Mouse (Mus musculus): ENCODE measurements around the gene Taz. TPM values are rescaled to one million over a fixed set of nuclear protein-coding genes. Genes with fewer than 3 reads are reported as not detected.

The Taz gene
- polyA plus RNA-seq, 1 experiment from 2014 or later: 86.0 TPM

DNA sequence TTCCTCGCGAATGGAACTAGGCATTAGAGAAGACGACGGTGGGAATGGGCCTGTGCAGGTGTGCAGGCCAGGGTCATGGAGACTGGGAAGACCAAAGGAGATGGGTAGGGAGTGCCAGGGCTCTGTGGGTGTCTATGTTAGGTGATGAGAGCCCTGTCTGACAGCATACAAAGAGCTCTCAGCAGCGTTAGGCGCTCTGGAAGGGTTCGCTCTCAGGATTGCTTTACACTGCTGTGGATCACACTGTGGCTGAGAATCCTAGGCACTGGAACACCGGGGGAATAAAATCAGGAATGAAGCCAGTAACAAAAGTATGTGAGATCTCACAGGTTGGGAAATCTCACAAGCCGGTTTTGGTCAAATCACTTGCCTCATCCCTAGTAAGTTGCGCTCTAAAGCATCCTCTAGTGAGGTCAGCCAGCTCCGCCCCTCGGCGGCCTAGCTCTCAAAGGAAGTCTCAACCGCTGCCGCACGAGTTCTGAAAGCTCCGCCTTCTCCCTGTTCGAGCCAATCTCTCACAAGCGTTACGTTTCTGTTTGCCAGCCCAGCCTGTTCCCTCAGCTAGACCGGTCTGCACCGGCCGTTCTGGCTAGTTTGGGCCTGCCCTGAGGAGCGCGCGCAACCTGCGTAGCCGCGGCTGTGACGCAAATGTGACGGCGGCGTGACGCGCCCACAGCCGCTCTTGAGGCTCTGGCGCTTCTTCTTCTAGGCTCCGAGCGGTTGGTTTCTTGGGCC lies 27.4 kb upstream of the Taz start, which contains the start of gene Emd:
Emd (plus strand) TSS at position 535 of the 735 bp plus-strand sequence.
- Histone ChIP-seq H3K36me3 (0 out of 2 replicates have a peak, but pooled peaks cover 25% of the 10 kb centered on the region), H3K27me3 (no peaks in the 10 kb centered on the region), H3K27ac (replicated peaks) (peak within 1 kb of the TSS; percentile 93), H3K4me1 (replicated peaks) (peaks cover 7% of the 10 kb centered on the region), H3K4me2 (peak within 1 kb of the TSS; percentile 70), H3K9me3 (no peaks in the 10 kb centered on the region), H3K9ac (peak within 1 kb of the TSS; percentile 81), H3K4me3 (peak within 1 kb of the TSS; percentile 56)
- 29% methylated on average over 39 of the region's 39 CpGs for WGBS
- peak; percentile 98 for ATAC-seq (ENCODE audit: low read depth)

GRCm38 (mm10) chrX:74254888-74255565 lies 26.7 kb upstream of the Taz start:
- Histone ChIP-seq H3K4me2 (peak overlapping the region; percentile 70), H3K36me3 (0 out of 2 replicates have a peak, but pooled peaks cover 25% of the 10 kb centered on the region), H3K4me1 (replicated peaks) (peaks cover 6% of the 10 kb centered on the region), H3K9ac (peak overlapping the region; percentile 81), H3K9me3 (no peaks in the 10 kb centered on the region), H3K27ac (replicated peaks) (peak overlapping the region; percentile 93), H3K4me3 (peak overlapping the region; percentile 56), H3K27me3 (no peaks in the 10 kb centered on the region)
- ATAC-seq (ENCODE audit: low read depth): peak; percentile 75
- WGBS: 30% methylated on average over 31 of the region's 31 CpGs

DNA sequence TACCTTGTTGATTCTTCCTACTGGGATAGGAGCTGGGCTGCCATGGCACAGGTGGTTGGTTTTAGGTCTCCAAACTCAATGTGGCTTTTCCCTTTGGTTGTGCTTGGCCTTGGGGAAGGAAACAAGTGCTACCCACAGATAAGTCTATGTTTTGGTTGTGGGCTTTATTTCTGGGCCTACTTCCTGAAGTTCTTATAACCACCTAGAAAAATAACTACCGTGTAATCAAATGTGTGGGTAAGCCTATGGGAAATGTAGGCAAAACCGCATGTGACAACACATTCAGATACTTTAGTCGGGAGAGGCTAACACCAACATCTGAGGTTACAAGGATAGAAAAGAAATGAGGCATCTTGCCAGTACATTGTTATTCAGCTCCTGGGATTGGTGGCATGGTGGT lies 24.0 kb upstream of the Taz start:
- no peak overlapping the region for H3K27ac ChIP-seq (replicated peaks)
- 91% methylated on average over 3 of the region's 3 CpGs for WGBS
- H3K4me1 ChIP-seq (replicated peaks): peaks cover 6% of the 10 kb centered on the region
- 0 out of 2 replicates have a peak, but pooled peaks cover 25% of the 10 kb centered on the region for H3K36me3 ChIP-seq
- H3K4me2 ChIP-seq: no peak overlapping the region
- H3K4me3 ChIP-seq: no peak overlapping the region
- no peak for ATAC-seq (ENCODE audit: low read depth)
- H3K9me3 ChIP-seq: no peaks in the 10 kb centered on the region
- H3K9ac ChIP-seq: no peak overlapping the region
- no peaks in the 10 kb centered on the region for H3K27me3 ChIP-seq

- Histone ChIP-seq H3K4me2 (peak overlapping the region; percentile 56), H3K4me1 (replicated peaks) (peaks cover 16% of the 10 kb centered on the region), H3K9me3 (no peaks in the 10 kb centered on the region), H3K27ac (replicated peaks) (peak overlapping the region; percentile 96), H3K27me3 (no peaks in the 10 kb centered on the region), H3K9ac (peak overlapping the region; percentile 68), H3K4me3 (peak overlapping the region; percentile 62), H3K36me3 (peaks cover 12% of the 10 kb centered on the region)
- ATAC-seq (ENCODE audit: low read depth): peak; percentile 21
- WGBS: 19% methylated on average over 3 of the region's 3 CpGs
These were observed 12.0 kb upstream of the Taz start for GRCm38 (mm10) chrX:74269736-74270061.

- Histone ChIP-seq H3K4me1 (replicated peaks) (peaks cover 16% of the 10 kb centered on the region), H3K9me3 (no peaks in the 10 kb centered on the region)
- WGBS: 22% methylated on average over 42 of the region's 42 CpGs
These were observed 11.4 kb upstream of the Taz start, which contains the start of gene Rpl10 for GRCm38 (mm10) chrX:74270062-74270901. Gene Rpl10, plus strand, starts transcription at chrX:74270812.

GRCm38 (mm10) chrX:74270902-74271551 lies 10.7 kb upstream of the Taz start:
- 0 out of 2 replicates have a peak, but pooled peaks have one; percentile 0 for ATAC-seq (ENCODE audit: low read depth)
- peak overlapping the region; percentile 56 for H3K27ac ChIP-seq (replicated peaks)

More at GRCm38 (mm10) chrX:74270062-74270901, 11.4 kb upstream of the Taz start, which contains the start of gene Rpl10:
- peak; percentile 96 for ATAC-seq (ENCODE audit: low read depth)
- Histone ChIP-seq H3K4me3 (peak within 1 kb of the TSS; percentile 62), H3K9ac (peak within 1 kb of the TSS; percentile 82), H3K36me3 (peaks cover 12% of the 10 kb centered on the region), H3K27ac (replicated peaks) (peak within 1 kb of the TSS; percentile 96), H3K27me3 (no peaks in the 10 kb centered on the region), H3K4me2 (peak within 1 kb of the TSS; percentile 68)

GRCm38 (mm10) chrX:74273422-74274322 lies 8.0 kb upstream of the Taz start:
- Histone ChIP-seq H3K36me3 (peaks cover 12% of the 10 kb centered on the region), H3K27me3 (no peaks in the 10 kb centered on the region), H3K4me3 (no peak overlapping the region), H3K9me3 (no peaks in the 10 kb centered on the region), H3K27ac (replicated peaks) (no peak overlapping the region), H3K4me1 (replicated peaks) (peaks cover 16% of the 10 kb centered on the region), H3K9ac (no peak overlapping the region), H3K4me2 (no peak overlapping the region)
- no peak for ATAC-seq (ENCODE audit: low read depth)
- WGBS: 29% methylated on average over 10 of the region's 10 CpGs

More at GRCm38 (mm10) chrX:74270902-74271551, 10.7 kb upstream of the Taz start:
- peak overlapping the region; percentile 62 for H3K4me3 ChIP-seq
- WGBS: 22% methylated on average over 27 of the region's 27 CpGs
- peak overlapping the region; percentile 68 for H3K4me2 ChIP-seq
- H3K4me1 ChIP-seq (replicated peaks): peaks cover 16% of the 10 kb centered on the region
- H3K9ac ChIP-seq: peak overlapping the region; percentile 82
- H3K9me3 ChIP-seq: no peaks in the 10 kb centered on the region
- H3K27me3 ChIP-seq: no peaks in the 10 kb centered on the region
- peaks cover 12% of the 10 kb centered on the region for H3K36me3 ChIP-seq

- Histone ChIP-seq H3K27ac (replicated peaks) (no peak overlapping the region), H3K9ac (no peak overlapping the region), H3K4me3 (no peak overlapping the region), H3K4me2 (no peak overlapping the region), H3K36me3 (0 out of 2 replicates have a peak, but pooled peaks cover 3% of the 10 kb centered on the region), H3K27me3 (no peaks in the 10 kb centered on the region), H3K9me3 (no peaks in the 10 kb centered on the region), H3K4me1 (replicated peaks) (0 out of 2 replicates have a peak, but pooled peaks cover 10% of the 10 kb centered on the region)
- 73% methylated on average over 8 of the region's 8 CpGs for WGBS
- ATAC-seq (ENCODE audit: low read depth): no peak
These were observed 3.8 kb upstream of the Taz start for GRCm38 (mm10) chrX:74277916-74278315.

DNA sequence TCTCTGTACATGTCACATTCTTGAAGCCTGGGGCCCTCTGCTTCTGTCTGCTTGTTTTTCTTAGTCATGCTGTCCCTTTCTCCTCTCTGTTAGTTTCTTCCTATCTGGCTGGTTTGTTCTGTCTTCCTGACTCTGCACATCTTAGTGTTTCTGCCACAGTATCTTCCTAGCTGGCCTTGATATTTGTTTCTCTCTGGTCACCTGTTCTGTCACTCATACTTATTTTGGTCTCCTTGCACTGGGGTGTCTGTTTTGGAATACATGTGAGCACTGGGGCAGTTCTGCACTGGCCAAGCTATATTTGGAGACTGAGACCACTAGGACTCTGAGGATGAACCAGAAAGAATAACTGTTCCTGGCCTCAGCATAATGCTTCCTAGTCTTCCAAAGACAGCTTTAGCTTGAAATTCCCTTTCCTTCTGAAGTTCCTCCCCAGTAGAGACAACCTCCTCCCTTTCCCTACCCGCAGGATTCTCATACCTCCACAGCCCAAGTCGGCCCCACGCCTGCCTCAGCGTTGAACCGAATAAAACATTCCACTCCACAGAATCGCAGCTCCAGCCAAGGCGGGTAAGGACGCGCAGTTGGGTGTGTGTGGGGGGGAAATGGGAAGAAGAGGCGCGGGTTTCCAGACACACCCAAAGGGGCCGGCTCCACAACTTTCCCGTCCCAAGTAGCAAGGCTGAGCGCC lies 526 bp upstream of the Taz start:
- no peaks in the 10 kb centered on the region for H3K9me3 ChIP-seq
- no peak; the same call in 1 of the 2 replicates for ATAC-seq (ENCODE audit: low read depth)
- no peaks in the 10 kb centered on the region for H3K27me3 ChIP-seq
- H3K4me1 ChIP-seq (replicated peaks): peaks cover 21% of the 10 kb centered on the region
- 14% methylated on average over 14 of the region's 14 CpGs for WGBS
- no peaks in the 10 kb centered on the region for H3K36me3 ChIP-seq
- peak overlapping the region; percentile 83 for H3K9ac ChIP-seq
- H3K27ac ChIP-seq (replicated peaks): peak overlapping the region; percentile 77; the same call in 1 of the 2 replicates
- H3K4me2 ChIP-seq: peak overlapping the region; percentile 74
- H3K4me3 ChIP-seq: peak overlapping the region; percentile 58

DNA sequence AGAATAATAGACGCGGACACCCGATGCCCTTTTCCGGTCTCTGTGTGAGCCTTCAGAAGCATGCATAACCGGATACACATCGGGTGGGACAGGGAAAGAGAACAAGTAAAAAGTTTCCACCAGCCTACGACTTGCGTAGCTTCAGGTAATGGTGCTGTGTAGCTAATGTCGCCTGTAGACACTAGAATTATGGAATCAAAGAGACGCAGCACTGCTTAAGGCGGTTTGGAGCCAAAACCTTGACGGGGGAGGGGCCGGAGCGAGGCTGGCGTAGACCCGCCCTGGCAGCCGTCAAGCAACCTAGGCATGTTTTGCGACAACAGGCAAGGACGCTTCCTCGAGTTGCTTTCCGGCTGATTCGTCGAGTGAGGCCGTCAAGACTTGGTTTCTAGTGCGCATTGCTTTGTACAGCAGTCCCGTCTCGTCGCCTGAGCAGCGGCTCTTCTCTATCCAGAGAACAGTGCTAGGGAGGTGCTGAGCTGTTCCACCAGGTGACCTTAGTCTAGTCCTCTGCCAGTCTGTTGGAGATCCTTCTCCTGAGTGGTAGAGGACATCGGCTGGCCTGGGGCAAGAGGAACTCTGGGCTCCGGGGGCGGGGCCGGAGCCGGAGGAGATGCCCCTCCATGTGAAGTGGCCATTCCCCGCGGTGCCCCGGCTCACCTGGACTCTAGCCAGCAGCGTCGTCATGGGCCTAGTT lies 831 bp downstream of the Taz start:
- Histone ChIP-seq H3K27ac (replicated peaks) (peak overlapping the region; percentile 89), H3K9me3 (no peaks in the 10 kb centered on the region), H3K4me3 (peak overlapping the region; percentile 58), H3K36me3 (no peaks in the 10 kb centered on the region), H3K4me2 (peak overlapping the region; percentile 74), H3K27me3 (no peaks in the 10 kb centered on the region), H3K9ac (peak overlapping the region; percentile 83), H3K4me1 (replicated peaks) (peaks cover 21% of the 10 kb centered on the region)
- 20% methylated on average over 39 of the region's 39 CpGs for WGBS
- peak; percentile 89 for ATAC-seq (ENCODE audit: low read depth)

Data from neural tube, embryonic 13.5 days (tissue).